Mouse (Mus musculus): ENCODE measurements around the gene Zdhhc14.

GRCm38 (mm10) chr17:5503981-5504760, 11.8 kb downstream of the Zdhhc14 start:
- peak; percentile 16; the same call in 1 of the 2 replicates for TF ChIP-seq GATA1 (IDR thresholded peaks at IDR 0.05; ENCODE audit: low read length)
- TF ChIP-seq TAL1 (IDR thresholded peaks at IDR 0.05; ENCODE audit: low read length), result no peak
